Mouse (Mus musculus) cerebellum, postnatal 14 days (tissue): ENCODE measurements at regions not wholly inside any gene's neighbourhood (a gene's known extent, or its start where the extent isn't known, plus 50 kb on each side); places are given as distances from the start of the nearest gene placed in this dataset.

Experiments used
- DNase-seq, 2 experiments: peaks; one replicate each; pipeline ENCODE4 v3.0.0; 2021; ENCODE audit warnings: mixed read lengths in 2 of 2

DNA sequence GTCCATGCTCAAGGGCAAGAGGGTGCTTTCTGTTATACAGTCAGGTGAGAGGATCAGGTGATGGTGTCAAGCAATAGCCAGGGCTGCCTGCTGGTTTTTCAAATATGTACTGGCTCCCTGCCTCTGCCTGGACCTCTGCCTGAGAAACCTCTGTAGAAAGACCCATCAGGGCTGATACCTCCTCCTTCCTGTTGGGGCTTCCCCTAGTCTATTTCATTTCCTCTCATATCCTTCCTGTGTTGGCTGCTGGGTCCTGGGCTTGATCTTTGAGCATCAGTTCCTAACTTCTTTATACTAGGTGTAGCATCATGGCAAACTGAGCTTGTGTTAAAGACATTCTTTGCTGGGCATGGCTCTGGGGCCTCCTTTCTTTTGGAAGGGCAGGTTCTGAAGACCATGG is 89.5 kb downstream of the Tmem38b start:
- no peak for DNase-seq

DNA sequence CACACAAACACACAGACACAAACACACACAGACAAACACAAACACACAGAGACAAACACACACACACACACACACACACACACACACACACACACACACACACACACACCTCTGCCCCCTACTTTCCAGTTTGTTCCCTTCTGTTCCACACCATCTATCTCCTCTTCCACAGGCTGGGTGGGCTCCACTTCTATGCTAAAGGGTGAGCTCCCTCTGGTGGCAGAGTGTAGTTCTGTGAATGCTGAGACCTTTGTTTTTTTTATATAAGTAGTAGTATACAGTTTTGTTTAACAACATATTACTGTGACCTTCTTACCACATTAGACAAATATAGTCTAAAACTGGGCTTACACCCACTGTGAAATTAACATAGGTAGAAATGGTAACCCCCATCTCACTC is 93.3 kb downstream of the Tmem38b start:
- peak; percentile 59 to 75 for DNase-seq

DNA sequence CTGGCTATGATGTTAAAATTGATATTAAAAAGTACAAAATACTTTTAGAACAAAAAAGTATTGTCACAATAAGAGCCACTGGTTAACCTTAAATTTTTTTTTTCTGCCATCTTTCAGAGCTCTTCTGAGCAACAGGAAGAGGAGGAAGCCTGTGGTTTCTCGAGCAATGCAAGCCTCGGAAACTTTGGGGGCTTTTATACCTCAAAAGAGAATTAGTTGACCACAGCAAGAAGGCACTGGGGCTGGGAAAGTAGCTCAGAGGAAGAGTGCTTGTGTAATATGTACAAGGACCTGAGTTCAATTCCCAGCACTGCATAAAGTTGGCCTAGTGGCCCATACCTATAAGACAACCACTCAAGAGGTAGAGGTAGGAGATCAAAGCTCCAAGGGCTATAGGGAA is 94.7 kb downstream of the Tmem38b start:
- no peak for DNase-seq

DNA sequence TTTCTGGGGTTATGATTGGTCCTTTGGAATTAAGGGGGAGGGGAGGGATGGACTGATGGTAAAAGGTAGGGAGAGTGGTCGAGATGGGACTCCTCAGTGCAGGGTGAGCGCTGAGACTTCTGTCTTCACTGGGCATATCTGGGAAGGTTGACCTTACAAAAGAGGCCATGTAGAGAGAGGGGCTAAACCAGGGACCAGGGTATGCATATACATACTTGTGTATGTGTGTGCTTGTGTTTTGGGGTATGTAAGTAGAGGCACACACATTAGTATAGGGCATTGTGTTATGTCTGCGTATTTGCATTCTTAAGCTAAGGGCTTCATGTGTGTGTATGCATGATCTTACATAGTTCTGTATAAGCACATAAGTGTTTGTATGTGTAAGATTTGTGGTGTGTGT is 105.2 kb downstream of the Tmem38b start:
- no peak for DNase-seq

GRCm38 (mm10) chr4:53931499-53931898 is 105.7 kb downstream of the Tmem38b start:
- DNase-seq: peak; percentile 52 to 54

GRCm38 (mm10) chr4:53935306-53935705 is 109.5 kb downstream of the Tmem38b start:
- DNase-seq: no peak

- DNase-seq: no peak
Observed at GRCm38 (mm10) chr4:53948736-53949135, 122.9 kb downstream of the Tmem38b start.

DNA sequence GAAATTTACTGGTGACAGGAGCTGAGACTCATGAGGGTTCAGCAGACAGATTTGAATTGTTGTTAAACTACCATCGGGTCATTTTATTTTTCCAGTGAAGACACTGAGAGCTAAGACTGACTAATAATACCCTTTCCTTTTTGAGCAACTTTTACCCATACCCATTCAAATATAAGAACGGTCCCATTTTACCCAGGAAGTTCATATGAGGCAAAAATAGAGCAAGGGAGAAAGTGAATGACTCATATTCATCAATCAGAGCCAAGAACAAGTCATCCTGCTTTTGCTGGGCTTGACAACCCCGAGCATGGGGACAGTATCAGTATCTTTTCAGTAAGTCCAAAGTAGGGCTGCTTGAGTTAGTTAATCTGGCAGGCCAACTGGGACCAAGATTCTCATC is 123.3 kb downstream of the Tmem38b start:
- DNase-seq: no peak

GRCm38 (mm10) chr4:53950496-53950895 is 124.7 kb downstream of the Tmem38b start:
- no peak for DNase-seq

- no peak for DNase-seq
Observed at GRCm38 (mm10) chr4:53951003-53951733, 125.3 kb downstream of the Tmem38b start.

DNA sequence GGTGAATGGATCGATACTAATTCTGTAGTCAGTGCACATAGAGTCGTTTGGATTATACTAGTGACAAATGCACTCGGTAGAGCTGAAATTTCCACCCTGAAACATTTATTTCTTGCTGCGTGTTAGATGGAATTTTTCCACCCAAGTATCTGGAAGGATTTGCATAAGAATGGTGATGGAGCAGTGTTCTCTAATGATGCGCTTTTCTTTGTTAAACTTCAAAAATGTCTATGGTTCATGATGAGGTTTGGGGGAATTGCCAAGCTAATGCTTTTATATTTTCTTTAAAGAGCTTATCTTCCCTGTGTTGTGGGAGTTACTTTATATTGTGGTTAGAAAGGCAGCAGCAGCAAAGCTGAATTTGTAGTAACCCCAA is 125.9 kb downstream of the Tmem38b start:
- no peak for DNase-seq

DNA sequence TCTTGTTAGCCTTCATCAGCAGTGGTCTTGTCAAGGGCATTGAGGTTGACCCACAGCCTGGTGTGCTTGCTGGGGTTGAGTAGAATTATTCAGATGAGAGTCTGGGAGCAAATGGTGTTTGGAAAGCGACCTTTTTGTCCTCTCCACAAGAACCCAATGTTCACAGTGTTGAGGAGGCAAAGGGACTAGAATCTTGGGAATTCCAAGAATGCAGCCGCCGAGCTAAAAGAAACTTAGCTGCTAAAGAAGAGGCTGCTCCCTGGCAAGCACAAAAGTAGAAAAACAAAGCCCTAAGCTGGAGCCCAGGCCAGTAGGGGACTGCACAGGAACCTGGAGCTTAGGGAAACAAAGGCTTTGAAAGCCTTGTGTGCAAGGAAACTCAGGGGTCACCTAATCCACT is 126.4 kb downstream of the Tmem38b start:
- no peak for DNase-seq

GRCm38 (mm10) chr4:53962458-53962857 is 136.6 kb downstream of the Tmem38b start:
- DNase-seq: no peak

- no peak for DNase-seq
Observed at GRCm38 (mm10) chr4:53970461-53970860, 144.6 kb downstream of the Tmem38b start.

GRCm38 (mm10) chr4:53970960-53971359 is 145.1 kb downstream of the Tmem38b start:
- no peak for DNase-seq

DNA sequence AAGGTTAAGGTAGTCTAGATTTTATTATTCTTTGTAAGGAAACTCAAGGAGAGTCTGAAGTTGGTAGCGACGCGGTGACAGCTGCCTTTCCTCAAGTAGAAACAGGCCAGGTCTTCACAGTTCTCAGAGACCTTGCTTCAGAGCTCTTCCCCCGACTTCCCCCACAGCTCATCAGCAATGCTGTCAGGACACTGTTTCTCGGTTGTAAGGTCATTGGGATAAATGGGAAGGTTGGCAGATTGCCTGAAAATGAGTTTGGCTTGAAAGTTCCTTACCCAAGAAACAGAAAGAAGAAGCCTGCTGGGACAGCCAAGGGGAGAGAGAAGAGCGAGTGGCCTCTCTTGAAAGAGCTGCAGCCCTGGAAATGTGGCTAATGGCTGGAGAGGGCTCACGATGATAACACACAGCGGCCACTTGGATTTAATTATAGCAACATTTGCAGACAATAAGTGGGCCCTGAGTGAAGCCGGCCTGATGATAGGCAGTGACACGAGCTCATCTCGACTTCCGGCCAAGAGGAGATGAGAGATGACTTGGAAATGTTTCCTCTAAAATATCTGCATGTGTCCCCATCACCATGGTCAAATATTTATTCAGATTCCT is 150.3 kb downstream of the Tmem38b start:
- peak in 1 of 2 experiments; percentile 10 for DNase-seq

GRCm38 (mm10) chr4:53986519-53987301 is 160.9 kb downstream of the Tmem38b start:
- no peak for DNase-seq

- peak; percentile 70 to 78 for DNase-seq
Observed at GRCm38 (mm10) chr4:53987536-53987935, 161.7 kb downstream of the Tmem38b start.

GRCm38 (mm10) chr4:54021069-54021829 is 195.4 kb downstream of the Tmem38b start:
- no peak for DNase-seq

- no peak for DNase-seq
Observed at GRCm38 (mm10) chr4:54021861-54022385, 196.1 kb downstream of the Tmem38b start.

DNA sequence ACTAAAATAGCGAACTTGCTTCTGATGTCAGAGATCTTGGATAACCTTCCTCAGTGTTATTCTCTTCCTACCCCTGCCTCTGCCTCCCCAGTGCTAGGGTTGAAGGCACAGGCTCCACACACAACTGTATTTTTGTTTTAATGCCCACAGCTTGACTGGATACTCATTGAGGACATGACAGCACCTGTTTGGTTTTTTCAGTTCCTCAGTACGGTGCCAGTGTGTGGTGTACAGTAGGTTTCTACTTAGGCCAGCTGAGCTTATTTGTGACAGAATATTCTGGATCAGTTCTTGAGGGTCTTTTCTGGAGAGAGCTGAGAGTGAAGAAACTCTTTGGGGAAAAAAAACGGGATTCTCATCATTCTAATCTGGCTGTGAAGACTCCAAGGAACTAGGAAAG is 201.1 kb downstream of the Tmem38b start:
- no peak for DNase-seq

DNA sequence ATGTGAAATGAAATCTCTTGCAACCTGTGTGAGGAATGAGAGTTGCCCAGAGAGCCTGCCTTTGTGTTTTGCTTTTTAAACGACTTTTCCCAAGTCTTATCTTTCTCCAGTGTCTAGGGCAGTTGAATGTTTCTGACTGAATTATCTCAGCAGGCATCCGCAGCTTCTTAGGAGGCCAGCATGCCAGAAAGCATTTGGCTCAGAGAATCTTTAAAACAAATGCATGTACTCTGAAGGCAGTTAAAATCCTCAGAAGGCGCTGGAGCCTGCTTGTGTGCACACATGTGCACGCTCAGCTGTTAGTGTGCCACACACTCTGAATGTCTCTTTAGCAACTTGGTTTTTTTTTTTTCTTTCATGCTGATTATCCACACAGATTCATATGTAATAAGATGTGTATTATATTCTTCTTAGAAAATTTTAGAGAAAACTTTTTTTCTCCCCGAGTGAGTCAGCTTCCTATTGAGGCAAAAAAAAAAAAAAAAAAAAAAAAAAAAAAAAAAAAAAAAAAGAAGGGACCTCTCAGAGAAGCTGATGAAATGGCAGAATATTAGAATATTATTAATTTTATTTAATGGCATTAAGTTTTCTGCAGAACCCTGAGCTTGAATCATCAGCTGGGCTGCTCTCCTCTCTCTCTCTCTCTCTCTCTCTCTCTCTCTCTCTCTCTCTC is 201.9 kb downstream of the Tmem38b start:
- no peak for DNase-seq
